Mouse (Mus musculus) heart, adult 2 months (tissue): ENCODE data around the gene Sugp2. TPM values are rescaled to one million over a fixed set of nuclear protein-coding genes. Genes with fewer than 3 reads are reported as not detected.
A peak's percentile ranks its signal among the peaks of the same experiment; 100 is the strongest.

Source experiments
- DNase-seq, 2 experiments: peaks; one replicate each; pipeline ENCODE4 v3.0.0; 2021
- H3K27ac ChIP-seq: fragments of 200-600 bp; 2 replicates; pipeline ENCODE4 v1.8.1; 2022
- H3K27me3 ChIP-seq: fragments of 200-500 bp; 2 replicates; pipeline ENCODE4 v1.6.1; 2012; ENCODE audit warnings: mild to moderate bottlenecking, low read length, inconsistent platforms, mixed read lengths; ENCODE audit not compliant: control insufficient read depth, insufficient read depth
- H3K36me3 ChIP-seq: fragments of 200-500 bp; 2 replicates; pipeline ENCODE4 v1.6.1; 2012; ENCODE audit warnings: low read length, inconsistent platforms; ENCODE audit not compliant: control insufficient read depth, insufficient read depth
- H3K4me1 ChIP-seq: fragments of 200-500 bp; 2 replicates; pipeline ENCODE4 v1.6.1; 2011; ENCODE audit warnings: low read length; ENCODE audit not compliant: control insufficient read depth, insufficient read depth
- H3K4me3 ChIP-seq: fragments of 200-600 bp; 2 replicates; pipeline ENCODE4 v1.8.1; 2022
- H3K79me2 ChIP-seq: fragments of 200-500 bp; replicated peaks from 2 replicates; pipeline ENCODE4 v1.6.1; 2012; ENCODE audit warnings: mild to moderate bottlenecking, inconsistent platforms, low read length, moderate library complexity, mixed read lengths; ENCODE audit not compliant: control insufficient read depth, insufficient read depth
- H3K9ac ChIP-seq: fragments of 200-500 bp; 2 replicates; pipeline ENCODE4 v1.6.1; 2012; ENCODE audit warnings: low read depth, mild to moderate bottlenecking, control low read depth, inconsistent platforms, low read length, mixed read lengths
- CTCF ChIP-seq: fragments of 200-600 bp; IDR thresholded peaks from 2 replicates; pipeline ENCODE4 v1.8.1; 2022; ENCODE audit warnings: antibody characterized with exemption, mild to moderate bottlenecking, moderate library complexity
- EP300 ChIP-seq: fragments of 200-500 bp; IDR thresholded peaks from 2 replicates; pipeline ENCODE4 v1.6.1; 2011; ENCODE audit warnings: low read depth, low read length, control low read depth; ENCODE audit not compliant: insufficient read depth
- POLR2A ChIP-seq: fragments of 200-500 bp; IDR thresholded peaks from 2 replicates; pipeline ENCODE4 v1.6.1; 2011; ENCODE audit warnings: mild to moderate bottlenecking, low read depth, low read length, control low read depth; ENCODE audit not compliant: insufficient read depth
- WGBS: fragments of 180-500 bp; shearing (Covaris S2); methylation state at CpG from one replicate; pipeline ENCODE4 v1.1.7; 2018; 5-methylcytosine and 5-hydroxymethylcytosine counted together
- intact Hi-C: fragments of 180-260 bp; cut with DNase I; formaldehyde crosslinking; loops from one replicate; pipeline ENCODE4 v1.15.1; 2025
- polyA plus RNA-seq: library from polyadenylated mRNA; depleted of rRNA; stranded (reverse); fragments of >200 nt; gene quantifications from 2 replicates; pipeline ENCODE4 v1.2.3, GENCODE M21; 2012
- total RNA-seq, 2 experiments: library from RNA; stranded (reverse); gene quantifications; 2 replicates each; pipeline ENCODE4 v1.2.3; 2021

Gene Sugp2
- total and polyA plus RNA-seq, 3 experiments: 27.8 to 38.0 (median 34.3) TPM

- Histone ChIP-seq H3K4me3 (no peak overlapping the region), H3K9ac (no peak overlapping the region), H3K27me3 (no peaks in the 10 kb centered on the region), H3K27ac (no peak overlapping the region), H3K4me1 (0 out of 2 replicates have a peak, but pooled peaks cover 2% of the 10 kb centered on the region), H3K36me3 (no peaks in the 10 kb centered on the region), H3K79me2 (no peaks in the 10 kb centered on the region)
- WGBS: 38% methylated on average over 2 of the region's 2 CpGs
- TF ChIP-seq POLR2A (no peak), CTCF (peak; percentile 67)
- intact Hi-C loops: no loop called here
- DNase-seq: no peak
These were observed 75.3 kb downstream of the Sugp2 start for GRCm38 (mm10) chr8:70309311-70309710.

GRCm38 (mm10) chr8:70313399-70313798 lies 79.4 kb downstream of the Sugp2 start:
- H3K9ac ChIP-seq: no peak overlapping the region
- 41% methylated on average over 2 of the region's 2 CpGs for WGBS
- no peaks in the 10 kb centered on the region for H3K79me2 ChIP-seq
- H3K4me3 ChIP-seq: no peak overlapping the region
- no peaks in the 10 kb centered on the region for H3K4me1 ChIP-seq
- no peaks in the 10 kb centered on the region for H3K36me3 ChIP-seq
- intact Hi-C loops: no loop called here
- DNase-seq: peak in 1 of 2 experiments; percentile 33
- H3K27me3 ChIP-seq: no peaks in the 10 kb centered on the region
- H3K27ac ChIP-seq: no peak overlapping the region
- 0 out of 2 replicates have a peak, but pooled peaks have one; percentile 20 for TF ChIP-seq POLR2A
- no peak for TF ChIP-seq EP300

- Histone ChIP-seq H3K79me2 (no peaks in the 10 kb centered on the region), H3K4me1 (no peaks in the 10 kb centered on the region), H3K4me3 (peak within 1 kb of the TSS; percentile 53), H3K27ac (no peak within 1 kb of the TSS), H3K36me3 (no peaks in the 10 kb centered on the region), H3K9ac (peak within 1 kb of the TSS; percentile 68), H3K27me3 (no peaks in the 10 kb centered on the region)
- intact Hi-C loops: no loop called here
- TF ChIP-seq EP300: no peak
- TF ChIP-seq CTCF: no peak
- TF ChIP-seq POLR2A: no peak
- DNase-seq: peak; percentile 71 to 72
- WGBS: 6% methylated on average over 66 of the region's 66 CpGs
These were observed 81.8 kb downstream of the Sugp2 start, which contains the start of gene Cers1 for GRCm38 (mm10) chr8:70315624-70316510. Gene Cers1, plus strand, starts transcription at chr8:70315775.

- Histone ChIP-seq H3K27me3 (no peaks in the 10 kb centered on the region), H3K9ac (no peak overlapping the region), H3K79me2 (no peaks in the 10 kb centered on the region), H3K27ac (no peak overlapping the region), H3K4me1 (no peaks in the 10 kb centered on the region), H3K36me3 (no peaks in the 10 kb centered on the region), H3K4me3 (no peak overlapping the region; the same call in 1 of the 2 replicates)
- WGBS: 35% methylated on average over 15 of the region's 15 CpGs
- intact Hi-C loops: no loop called here
- no peak for DNase-seq
- TF ChIP-seq POLR2A: no peak
- no peak for TF ChIP-seq EP300
- TF ChIP-seq CTCF: no peak
These were observed 82.8 kb downstream of the Sugp2 start for GRCm38 (mm10) chr8:70316511-70317504.

- 87% methylated on average over 5 of the region's 5 CpGs for WGBS
- Histone ChIP-seq H3K79me2 (no peaks in the 10 kb centered on the region), H3K4me3 (no peak overlapping the region), H3K36me3 (no peaks in the 10 kb centered on the region), H3K9ac (no peak overlapping the region), H3K4me1 (no peaks in the 10 kb centered on the region), H3K27me3 (no peaks in the 10 kb centered on the region), H3K27ac (no peak overlapping the region)
- DNase-seq: no peak
- intact Hi-C loops: no loop called here
- TF ChIP-seq CTCF (no peak), EP300 (no peak), POLR2A (no peak)
These were observed 83.8 kb downstream of the Sugp2 start for GRCm38 (mm10) chr8:70317872-70318271.

GRCm38 (mm10) chr8:70323716-70324115 lies 89.7 kb downstream of the Sugp2 start:
- H3K36me3 ChIP-seq: no peaks in the 10 kb centered on the region
- WGBS: 93% methylated on average over 3 of the region's 3 CpGs
- DNase-seq: no peak
- no peak overlapping the region for H3K9ac ChIP-seq
- no peak overlapping the region for H3K4me3 ChIP-seq
- H3K4me1 ChIP-seq: no peaks in the 10 kb centered on the region
- no peaks in the 10 kb centered on the region for H3K79me2 ChIP-seq
- TF ChIP-seq CTCF (0 out of 2 replicates have a peak, but pooled peaks have one; percentile 8), POLR2A (no peak)
- no peak overlapping the region for H3K27ac ChIP-seq
- H3K27me3 ChIP-seq: no peaks in the 10 kb centered on the region
- intact Hi-C loops: no loop called here
